Mouse (Mus musculus) hindbrain, embryonic 12.5 days (tissue): ENCODE measurements around the gene Sh3rf3. TPM values are rescaled to one million over a fixed set of nuclear protein-coding genes. Genes with fewer than 3 reads are reported as not detected.

ENCODE experiments used
- ATAC-seq: fragments of 200-750 bp; cut with Nextera tagmentation; 2 replicates; pipeline ENCODE4 v1.8.0; 2017; ENCODE audit warnings: moderate TSS enrichment; ENCODE audit not compliant: low FRiP score
- H3K27ac ChIP-seq: fragments of 300-500 bp; sonication (generic); 2 replicates; pipeline ENCODE4 v1.5.1; 2016; ENCODE audit warnings: mild to moderate bottlenecking
- H3K27me3 ChIP-seq: fragments of 300-500 bp; sonication (generic); 2 replicates; pipeline ENCODE4 v1.6.1; 2016; ENCODE audit warnings: mild to moderate bottlenecking
- H3K36me3 ChIP-seq: fragments of 300-500 bp; sonication (generic); 2 replicates; pipeline ENCODE4 v1.6.1; 2016; ENCODE audit warnings: mild to moderate bottlenecking
- H3K4me1 ChIP-seq: fragments of 300-500 bp; sonication (generic); 2 replicates; pipeline ENCODE4 v1.6.1; 2016
- H3K4me2 ChIP-seq: fragments of 300-500 bp; sonication (generic); replicated peaks from 2 replicates; pipeline ENCODE4 v1.6.1; 2016; ENCODE audit warnings: mild to moderate bottlenecking
- H3K4me3 ChIP-seq: fragments of 300-500 bp; sonication (generic); 2 replicates; pipeline ENCODE4 v1.5.1; 2016; ENCODE audit warnings: mild to moderate bottlenecking
- H3K9ac ChIP-seq: fragments of 300-500 bp; sonication (generic); 2 replicates; pipeline ENCODE4 v1.6.1; 2016; ENCODE audit warnings: mild to moderate bottlenecking, moderate library complexity
- H3K9me3 ChIP-seq: fragments of 300-500 bp; sonication (generic); replicated peaks from 2 replicates; pipeline ENCODE4 v1.6.1; 2016; ENCODE audit warnings: mild to moderate bottlenecking
- WGBS: fragments of 180-500 bp; shearing (Covaris S2); methylation state at CpG from one replicate; pipeline ENCODE4 v1.1.7; 2016; 5-methylcytosine and 5-hydroxymethylcytosine counted together
- polyA plus RNA-seq: library from polyadenylated mRNA; unstranded; fragments of >200 nt; fragmentation: Nextera tagmentation; extraction: Ambion mirVana; gene quantifications from 2 replicates; pipeline ENCODE4 v1.2.1, GENCODE M21; 2016

The Sh3rf3 gene
- polyA plus RNA-seq, 1 experiment from 2014 or later, result 3.9 TPM

- no peak overlapping the region for H3K27ac ChIP-seq
- no peak overlapping the region for H3K9ac ChIP-seq
- H3K27me3 ChIP-seq, result no peaks in the 10 kb centered on the region
- ATAC-seq, result no peak
- H3K4me2 ChIP-seq, result no peak overlapping the region
- WGBS, result 70% methylated on average over 7 of the region's 7 CpGs
- H3K4me1 ChIP-seq, result no peaks in the 10 kb centered on the region
- H3K4me3 ChIP-seq, result no peak overlapping the region
- H3K9me3 ChIP-seq, result no peaks in the 10 kb centered on the region
- no peaks in the 10 kb centered on the region for H3K36me3 ChIP-seq
Measured at GRCm38 (mm10) chr10:58824016-58824568, 10.9 kb downstream of the Sh3rf3 start.

GRCm38 (mm10) chr10:58829251-58830111, 16.3 kb downstream of the Sh3rf3 start:
- no peaks in the 10 kb centered on the region for H3K9me3 ChIP-seq
- WGBS, result 79% methylated on average over 11 of the region's 11 CpGs
- H3K36me3 ChIP-seq, result no peaks in the 10 kb centered on the region
- H3K4me1 ChIP-seq, result no peaks in the 10 kb centered on the region
- ATAC-seq, result no peak
- H3K9ac ChIP-seq, result no peak overlapping the region
- H3K27me3 ChIP-seq, result no peaks in the 10 kb centered on the region
- no peak overlapping the region for H3K4me3 ChIP-seq
- no peak overlapping the region for H3K27ac ChIP-seq
- no peak overlapping the region for H3K4me2 ChIP-seq

GRCm38 (mm10) chr10:58833146-58833545, 20.0 kb downstream of the Sh3rf3 start:
- H3K36me3 ChIP-seq, result no peaks in the 10 kb centered on the region
- H3K4me2 ChIP-seq, result no peak overlapping the region
- H3K9me3 ChIP-seq, result no peaks in the 10 kb centered on the region
- no peaks in the 10 kb centered on the region for H3K27me3 ChIP-seq
- H3K4me3 ChIP-seq, result no peak overlapping the region
- H3K9ac ChIP-seq, result no peak overlapping the region
- H3K4me1 ChIP-seq, result no peaks in the 10 kb centered on the region
- H3K27ac ChIP-seq, result no peak overlapping the region
- ATAC-seq, result no peak
- 91% methylated on average over 3 of the region's 3 CpGs for WGBS

GRCm38 (mm10) chr10:58833741-58834178, 20.6 kb downstream of the Sh3rf3 start:
- H3K9ac ChIP-seq, result no peak overlapping the region
- no peak overlapping the region for H3K4me3 ChIP-seq
- H3K9me3 ChIP-seq, result no peaks in the 10 kb centered on the region
- H3K4me2 ChIP-seq, result no peak overlapping the region
- ATAC-seq, result no peak
- WGBS, result 78% methylated on average over 13 of the region's 13 CpGs
- H3K36me3 ChIP-seq, result no peaks in the 10 kb centered on the region
- no peaks in the 10 kb centered on the region for H3K4me1 ChIP-seq
- no peaks in the 10 kb centered on the region for H3K27me3 ChIP-seq
- H3K27ac ChIP-seq, result no peak overlapping the region

- H3K4me3 ChIP-seq, result no peak overlapping the region
Measured at GRCm38 (mm10) chr10:58836391-58836790, 23.2 kb downstream of the Sh3rf3 start.

GRCm38 (mm10) chr10:58837504-58837903, 24.3 kb downstream of the Sh3rf3 start:
- Histone ChIP-seq H3K4me3 (no peak overlapping the region), H3K9ac (no peak overlapping the region), H3K36me3 (no peaks in the 10 kb centered on the region), H3K9me3 (no peaks in the 10 kb centered on the region), H3K4me1 (no peaks in the 10 kb centered on the region), H3K27ac (no peak overlapping the region), H3K27me3 (no peaks in the 10 kb centered on the region), H3K4me2 (no peak overlapping the region)
- ATAC-seq, result no peak
- 89% methylated on average over 5 of the region's 5 CpGs for WGBS

More at GRCm38 (mm10) chr10:58836391-58836790, 23.2 kb downstream of the Sh3rf3 start:
- Histone ChIP-seq H3K4me1 (no peaks in the 10 kb centered on the region), H3K27ac (no peak overlapping the region), H3K9ac (no peak overlapping the region), H3K36me3 (no peaks in the 10 kb centered on the region), H3K4me2 (no peak overlapping the region), H3K9me3 (no peaks in the 10 kb centered on the region), H3K27me3 (no peaks in the 10 kb centered on the region)
- WGBS, result 85% methylated on average over 3 of the region's 3 CpGs
- no peak for ATAC-seq

GRCm38 (mm10) chr10:58841945-58842344, 28.8 kb downstream of the Sh3rf3 start:
- no peak for ATAC-seq
- Histone ChIP-seq H3K27ac (no peak overlapping the region), H3K9ac (no peak overlapping the region), H3K4me1 (no peaks in the 10 kb centered on the region), H3K4me3 (no peak overlapping the region), H3K27me3 (no peaks in the 10 kb centered on the region), H3K4me2 (no peak overlapping the region), H3K9me3 (no peaks in the 10 kb centered on the region), H3K36me3 (no peaks in the 10 kb centered on the region)
- 91% methylated on average over 3 of the region's 3 CpGs for WGBS

- peaks cover 5% of the 10 kb centered on the region; the same call in 1 of the 2 replicates for H3K4me1 ChIP-seq
- no peak overlapping the region for H3K9ac ChIP-seq
- H3K9me3 ChIP-seq, result no peaks in the 10 kb centered on the region
- no peaks in the 10 kb centered on the region for H3K27me3 ChIP-seq
- no peak overlapping the region for H3K27ac ChIP-seq
- WGBS, result 89% methylated on average over 8 of the region's 8 CpGs
- H3K36me3 ChIP-seq, result no peaks in the 10 kb centered on the region
- no peak for ATAC-seq
- no peak overlapping the region for H3K4me2 ChIP-seq
- no peak overlapping the region for H3K4me3 ChIP-seq
Measured at GRCm38 (mm10) chr10:58843100-58843499, 29.9 kb downstream of the Sh3rf3 start.

GRCm38 (mm10) chr10:58848127-58848526, 35.0 kb downstream of the Sh3rf3 start:
- Histone ChIP-seq H3K4me2 (no peak overlapping the region), H3K27ac (no peak overlapping the region), H3K27me3 (no peaks in the 10 kb centered on the region), H3K4me3 (no peak overlapping the region), H3K36me3 (no peaks in the 10 kb centered on the region), H3K9ac (no peak overlapping the region), H3K9me3 (no peaks in the 10 kb centered on the region), H3K4me1 (peaks cover 8% of the 10 kb centered on the region; the same call in 1 of the 2 replicates)
- WGBS, result 54% methylated on average over 5 of the region's 5 CpGs
- ATAC-seq, result peak; percentile 46; the same call in 1 of the 2 replicates

GRCm38 (mm10) chr10:58848536-58848935, 35.4 kb downstream of the Sh3rf3 start:
- 80% methylated on average over 6 of the region's 6 CpGs for WGBS
- Histone ChIP-seq H3K9me3 (no peaks in the 10 kb centered on the region), H3K4me2 (no peak overlapping the region), H3K9ac (no peak overlapping the region), H3K27ac (no peak overlapping the region), H3K36me3 (no peaks in the 10 kb centered on the region), H3K4me3 (no peak overlapping the region), H3K27me3 (no peaks in the 10 kb centered on the region), H3K4me1 (peaks cover 8% of the 10 kb centered on the region; the same call in 1 of the 2 replicates)
- no peak for ATAC-seq

GRCm38 (mm10) chr10:58854548-58855198, 41.5 kb downstream of the Sh3rf3 start:
- no peaks in the 10 kb centered on the region for H3K27me3 ChIP-seq
- no peak overlapping the region for H3K4me3 ChIP-seq
- H3K9me3 ChIP-seq, result no peaks in the 10 kb centered on the region
- peaks cover 15% of the 10 kb centered on the region for H3K4me1 ChIP-seq
- peak; percentile 39; the same call in 1 of the 2 replicates for ATAC-seq
- H3K9ac ChIP-seq, result no peak overlapping the region
- no peak overlapping the region for H3K27ac ChIP-seq
- H3K36me3 ChIP-seq, result no peaks in the 10 kb centered on the region
- 11% methylated on average over 14 of the region's 14 CpGs for WGBS
- H3K4me2 ChIP-seq, result peak overlapping the region; percentile 24; the same call in 1 of the 2 replicates

- Histone ChIP-seq H3K9ac (no peak overlapping the region), H3K27ac (no peak overlapping the region), H3K27me3 (no peaks in the 10 kb centered on the region), H3K4me2 (no peak overlapping the region), H3K4me1 (peaks cover 15% of the 10 kb centered on the region), H3K9me3 (no peaks in the 10 kb centered on the region), H3K36me3 (no peaks in the 10 kb centered on the region), H3K4me3 (no peak overlapping the region)
- no peak for ATAC-seq
- 54% methylated on average over 5 of the region's 5 CpGs for WGBS
Measured at GRCm38 (mm10) chr10:58855199-58855751, 42.1 kb downstream of the Sh3rf3 start.
